Mouse (Mus musculus) monocyte, adult 5-6 weeks (primary cell): ENCODE measurements around the gene Tex38. TPM values are rescaled to one million over a fixed set of nuclear protein-coding genes. Genes with fewer than 3 reads are reported as not detected.

Source experiments
- ATAC-seq: fragments of 153-309, 156-312 bp; replicated peaks from 2 replicates; pipeline ENCODE4 v1.8.0; 2017; ENCODE audit warnings: mild to moderate bottlenecking; ENCODE audit not compliant: low TSS enrichment, insufficient number of reproducible peaks, severe bottlenecking, poor library complexity, low FRiP score
- total RNA-seq: library from RNA; stranded (forward); fragments of 200-1000, 200-491, 200-594 nt; gene quantifications from 3 replicates; pipeline ENCODE4 v1.2.3, GENCODE M21; 2017

The Tex38 gene
- total RNA-seq, 1 experiment from 2014 or later: not detected

DNA sequence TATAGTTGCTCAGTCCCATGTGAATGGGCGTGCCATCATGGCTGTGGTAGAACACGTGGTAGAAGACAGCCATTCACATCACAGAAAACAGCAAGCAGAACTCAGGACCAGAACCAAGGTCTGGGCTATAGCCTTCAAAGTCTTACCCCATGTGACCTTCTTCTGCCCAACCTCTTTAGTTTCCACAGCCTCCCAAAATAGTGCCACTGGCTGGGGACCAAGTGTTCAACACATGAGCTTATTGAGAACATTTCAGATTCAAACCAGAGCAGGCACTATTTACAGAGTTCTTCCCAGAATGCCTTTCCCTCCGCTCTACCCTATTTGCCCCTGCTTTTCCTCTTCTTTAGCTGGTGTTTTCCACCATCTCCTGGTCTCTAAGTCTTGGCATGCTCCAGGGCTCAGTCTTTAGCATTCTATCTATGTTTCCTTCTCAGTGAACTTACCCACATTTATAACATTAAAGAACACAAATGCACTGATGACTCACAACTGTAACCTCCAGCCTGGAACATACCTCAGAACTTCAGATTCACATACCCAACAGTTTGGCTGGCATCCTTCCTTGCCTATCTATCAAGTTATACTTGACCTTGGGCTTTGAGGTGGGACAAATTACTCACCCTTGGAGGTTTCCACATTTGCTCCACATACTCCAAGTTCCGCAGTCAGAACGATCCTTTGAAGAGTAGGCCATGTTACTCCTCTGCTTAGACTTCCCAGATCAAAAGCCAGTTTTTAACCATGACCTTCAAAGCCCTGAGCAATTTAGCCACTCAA, 1.4 kb upstream of the Tex38 start:
- no peak for ATAC-seq

DNA sequence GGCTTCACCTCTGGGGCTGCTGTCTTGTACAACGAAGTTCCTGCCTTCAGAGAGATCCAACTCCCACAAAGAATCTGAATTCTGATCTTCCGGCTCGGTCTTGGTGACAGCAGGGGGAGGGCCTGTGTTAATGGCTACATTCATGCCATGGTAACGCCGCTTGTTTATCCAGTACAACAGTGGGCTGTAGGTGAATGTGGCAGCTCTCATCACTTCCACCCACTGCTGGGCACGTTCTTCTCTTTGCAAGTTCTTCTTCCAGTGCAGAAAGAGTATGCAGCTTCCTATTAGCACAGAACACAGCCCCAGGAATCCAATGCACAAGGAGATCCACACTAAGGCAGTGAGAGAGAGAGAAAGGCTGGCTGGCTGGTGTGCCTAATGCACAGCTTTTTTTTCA, 549 bp downstream of the Tex38 start:
- ATAC-seq: no peak

DNA sequence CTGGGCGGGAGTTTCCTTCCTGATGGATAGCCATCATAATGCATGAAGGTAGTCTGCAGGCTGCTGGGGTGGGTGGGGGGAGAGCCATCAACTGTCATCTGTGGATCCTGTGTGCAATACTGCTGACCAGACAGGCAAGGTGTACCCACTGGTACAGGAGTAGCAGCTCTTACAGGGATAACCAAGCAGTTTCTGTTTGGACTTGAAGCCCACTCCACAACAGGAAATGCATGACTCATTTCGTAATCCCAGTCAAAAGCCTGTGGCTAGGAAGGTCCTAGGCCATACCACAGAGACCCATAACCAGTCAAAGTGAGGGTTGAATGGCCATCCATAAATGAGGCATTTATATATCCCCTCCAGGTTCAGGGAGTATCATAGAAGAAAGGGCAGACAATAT, 3.2 kb downstream of the Tex38 start:
- no peak for ATAC-seq

DNA sequence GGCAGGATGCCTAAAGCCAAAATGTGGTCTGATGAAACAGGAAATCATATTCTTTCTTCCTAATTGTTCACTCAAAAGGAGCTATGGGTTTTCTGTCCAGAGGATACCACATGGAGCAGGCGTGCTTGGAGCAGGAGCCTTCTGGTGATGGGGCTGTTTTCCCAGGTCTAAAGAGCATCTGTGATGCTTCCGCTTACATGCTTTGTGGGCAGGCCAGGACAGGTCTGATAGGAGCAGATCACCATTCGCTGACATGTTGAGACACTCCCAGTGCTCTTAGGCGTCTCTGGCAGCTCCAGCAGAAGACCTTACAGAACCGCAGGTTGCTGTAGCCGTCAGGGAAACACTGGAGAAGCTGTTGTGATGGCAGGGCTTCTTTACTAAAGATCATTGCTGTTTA, 5.8 kb downstream of the Tex38 start:
- ATAC-seq: no peak

DNA sequence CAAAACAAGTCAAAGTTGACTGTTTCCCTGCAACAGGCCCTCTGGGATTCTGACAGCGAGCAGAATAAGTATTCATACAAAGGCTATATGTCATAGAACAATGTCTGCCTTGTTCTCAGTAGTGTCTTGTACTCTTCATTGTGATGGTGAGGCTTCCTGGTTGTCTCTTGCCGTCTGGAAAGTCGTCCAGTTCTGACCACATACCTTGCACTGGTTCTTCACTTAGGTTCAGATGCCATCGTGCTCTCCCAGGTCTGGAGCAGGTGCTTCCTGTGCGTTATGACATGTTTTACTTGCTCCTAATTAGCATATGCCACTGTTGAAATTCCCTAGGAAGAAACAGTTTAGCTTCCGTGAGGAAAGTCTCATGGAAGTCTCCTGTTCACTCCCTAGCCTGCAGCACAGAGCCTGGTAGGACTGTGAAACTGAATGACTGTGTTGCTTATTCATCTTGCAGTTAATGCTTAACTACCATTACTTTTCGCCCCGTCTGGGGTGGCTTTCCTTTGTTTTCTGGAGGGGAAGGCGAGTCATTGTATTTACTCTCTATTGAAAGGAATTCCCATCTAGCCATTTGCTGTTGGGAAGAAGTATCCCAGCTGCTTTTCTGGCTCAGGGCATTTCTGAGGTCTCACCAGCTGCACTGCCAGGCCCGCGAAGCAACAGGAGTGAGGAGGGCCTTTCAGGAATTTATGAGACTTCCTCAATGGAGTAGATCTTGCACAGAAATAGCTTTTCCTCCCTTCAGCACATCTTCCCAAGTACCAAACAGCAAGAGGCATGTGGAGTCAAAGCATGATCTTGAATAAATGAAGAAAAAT, 13.0 kb downstream of the Tex38 start:
- no peak for ATAC-seq

DNA sequence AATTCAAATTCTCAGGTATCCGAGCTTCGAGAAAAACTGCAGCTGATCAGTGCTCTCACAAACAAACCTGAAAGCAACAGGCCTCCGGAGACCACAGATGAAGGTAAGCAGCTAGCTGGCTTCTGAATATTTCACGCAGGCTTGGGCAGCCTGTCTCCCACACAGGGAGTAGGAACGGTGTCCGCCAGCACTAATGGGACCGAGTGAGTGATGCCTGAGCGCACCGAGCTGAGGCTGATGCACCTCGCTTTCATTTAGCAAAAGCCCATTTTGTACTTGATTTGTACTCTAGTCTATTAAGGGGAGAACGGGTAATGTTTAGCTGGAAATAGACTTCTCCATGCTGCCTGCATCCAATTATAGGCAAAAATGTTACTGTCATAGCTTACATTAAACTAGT, 16.2 kb downstream of the Tex38 start:
- ATAC-seq: no peak

DNA sequence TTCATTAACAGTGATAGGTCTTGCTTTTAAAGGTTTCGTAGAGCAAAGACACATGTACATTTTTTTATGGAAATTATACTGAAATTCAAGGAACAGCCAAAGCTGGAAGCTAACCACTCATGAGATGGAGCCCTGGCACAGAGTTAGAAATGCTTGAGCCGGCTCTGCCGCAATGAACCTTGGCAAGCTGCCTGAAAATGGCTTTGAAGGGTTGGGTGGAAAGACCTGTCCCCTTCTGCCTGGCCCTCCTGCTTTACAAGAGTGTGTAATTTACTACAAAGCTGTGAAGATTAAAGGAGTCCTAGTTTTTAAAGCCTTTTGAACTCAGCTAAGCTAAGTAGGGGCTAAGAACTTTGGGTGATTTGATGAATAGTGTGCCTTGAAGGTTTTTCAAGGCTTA, 19.6 kb downstream of the Tex38 start:
- no peak for ATAC-seq

DNA sequence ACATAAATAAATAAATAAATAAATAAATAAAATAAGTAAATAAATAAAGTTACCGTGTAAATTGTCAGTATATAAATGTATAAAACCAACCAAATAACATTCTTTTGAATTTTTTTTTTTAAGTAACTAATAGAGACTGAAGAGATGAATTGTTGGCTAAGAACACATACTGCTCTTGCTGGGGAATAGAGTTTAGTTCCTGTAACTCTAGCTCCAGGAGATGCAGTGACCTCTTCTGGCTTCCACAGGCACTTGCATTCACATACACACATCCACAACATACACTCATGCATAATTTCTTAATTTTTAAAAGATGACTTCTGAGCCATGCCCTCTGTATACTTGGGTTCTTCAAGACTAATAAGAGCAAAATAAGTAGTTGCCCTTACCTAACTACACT, 26.0 kb downstream of the Tex38 start:
- ATAC-seq: no peak

DNA sequence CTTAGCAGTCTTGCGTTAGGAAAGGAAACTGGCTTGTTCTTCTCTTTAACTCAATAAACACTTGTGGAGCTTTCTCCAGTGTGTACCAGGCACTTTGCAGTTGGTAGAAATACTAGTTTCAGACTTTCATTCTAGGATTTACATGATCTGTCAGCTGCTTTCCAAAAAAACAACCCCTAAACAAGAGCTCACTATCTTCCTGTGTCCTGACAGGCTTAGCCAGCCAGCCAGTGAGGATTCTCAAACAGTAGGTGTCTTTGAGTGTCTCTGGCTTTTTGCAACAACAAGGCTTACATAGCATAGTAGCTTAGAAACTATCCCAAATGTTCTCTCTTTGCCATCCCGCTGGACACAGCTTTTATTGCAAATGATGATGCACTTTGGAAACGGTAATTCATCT, 26.7 kb downstream of the Tex38 start:
- ATAC-seq: no peak

DNA sequence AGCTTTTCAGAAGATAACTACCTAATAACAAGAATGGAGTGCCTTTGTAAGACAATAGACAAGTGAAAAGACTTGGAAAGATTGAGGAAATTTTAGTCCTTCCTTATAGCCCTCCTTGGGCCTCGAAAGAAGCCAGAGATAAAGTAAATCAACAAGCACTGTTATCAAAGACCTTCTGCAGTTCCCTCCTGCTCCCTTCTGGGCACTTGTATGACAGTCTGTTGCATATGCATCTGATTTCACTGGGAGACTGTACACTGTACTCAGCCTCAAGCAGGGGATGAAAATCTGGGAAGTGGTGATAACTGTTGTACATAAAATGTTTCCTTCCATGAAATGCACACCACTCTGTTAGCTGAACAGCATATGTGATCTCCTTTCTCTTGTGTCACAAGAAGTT, 31.5 kb downstream of the Tex38 start:
- ATAC-seq: no peak

DNA sequence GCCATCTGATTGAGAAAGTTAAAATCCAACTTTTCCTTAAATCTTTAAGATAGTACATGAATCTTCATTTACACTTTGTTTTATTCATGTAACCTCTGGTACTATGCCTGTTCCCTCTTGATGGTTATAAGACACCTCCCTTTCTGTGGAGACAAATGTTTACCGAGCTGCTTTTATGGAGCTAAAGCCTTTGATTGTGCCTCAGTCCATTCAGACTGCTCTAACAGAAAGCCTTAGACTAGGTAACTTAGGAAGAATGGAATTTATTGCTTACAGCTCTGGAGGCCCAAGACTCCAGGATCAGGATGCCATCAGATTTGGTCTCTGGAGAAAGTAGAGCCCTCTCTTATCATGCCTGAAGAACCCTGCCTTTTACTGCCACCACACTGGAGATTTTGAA, 32.6 kb downstream of the Tex38 start:
- ATAC-seq: no peak

DNA sequence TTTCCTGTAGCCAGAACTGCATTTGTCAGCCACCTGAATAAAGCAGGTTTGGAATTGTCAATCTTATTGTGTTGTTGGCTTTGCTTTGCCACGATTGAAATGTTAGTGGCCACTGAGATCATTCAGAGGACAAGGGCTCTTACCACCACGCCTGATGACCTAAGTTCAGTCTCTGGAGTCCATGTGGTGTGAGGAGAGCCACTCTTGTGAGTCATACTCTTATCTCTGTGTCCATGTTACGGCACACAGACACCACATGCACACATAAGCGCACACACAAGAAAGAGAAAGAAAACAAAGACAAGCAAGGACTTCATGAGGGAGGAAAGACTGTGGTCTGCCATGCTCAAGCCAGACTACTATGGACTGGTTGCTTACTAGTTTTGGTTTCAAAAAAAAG, 37.7 kb downstream of the Tex38 start:
- ATAC-seq: no peak

DNA sequence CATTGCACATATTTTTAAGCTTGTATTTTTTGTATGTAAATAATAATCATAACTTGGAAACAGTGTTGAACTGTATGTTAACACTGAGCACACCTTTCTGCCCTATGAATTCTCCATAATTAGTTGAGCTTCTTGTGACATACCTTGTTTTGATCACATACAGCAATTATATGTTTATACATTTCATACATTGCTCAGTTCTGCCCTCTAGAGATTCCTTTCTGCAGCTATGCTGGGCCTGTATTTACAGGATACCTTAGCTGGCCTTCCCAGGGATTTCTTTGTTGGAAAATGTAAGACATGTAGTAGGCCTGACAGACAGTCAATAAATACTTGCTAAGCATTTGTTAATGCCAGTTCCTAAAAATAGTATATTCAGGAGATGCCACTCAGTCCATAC, 38.2 kb downstream of the Tex38 start:
- ATAC-seq: no peak

DNA sequence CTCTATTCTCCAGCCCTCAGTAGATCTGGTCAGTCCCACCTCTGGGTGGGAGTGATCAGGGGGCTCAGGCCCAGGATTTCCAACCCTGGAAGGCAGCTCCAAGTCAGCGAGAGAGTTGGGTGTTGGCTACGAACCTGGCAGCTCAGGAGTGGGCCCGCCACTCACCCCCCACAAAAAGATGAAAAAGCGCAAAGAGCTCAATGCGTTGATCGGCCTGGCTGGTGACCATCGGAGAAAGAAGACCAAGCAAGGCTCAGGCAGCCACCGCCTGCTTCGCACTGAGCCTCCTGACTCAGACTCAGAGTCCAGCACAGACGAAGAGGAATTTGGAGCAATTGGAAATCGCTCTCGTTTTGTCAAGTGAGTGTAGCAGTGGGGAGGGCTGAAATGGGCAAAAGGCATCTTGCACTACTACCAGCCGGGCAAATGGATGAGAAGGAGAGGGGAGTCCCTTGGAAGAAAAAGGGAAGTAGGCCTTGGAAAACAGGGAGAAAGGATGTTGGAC, 42.3 kb downstream of the Tex38 start:
- no peak for ATAC-seq

DNA sequence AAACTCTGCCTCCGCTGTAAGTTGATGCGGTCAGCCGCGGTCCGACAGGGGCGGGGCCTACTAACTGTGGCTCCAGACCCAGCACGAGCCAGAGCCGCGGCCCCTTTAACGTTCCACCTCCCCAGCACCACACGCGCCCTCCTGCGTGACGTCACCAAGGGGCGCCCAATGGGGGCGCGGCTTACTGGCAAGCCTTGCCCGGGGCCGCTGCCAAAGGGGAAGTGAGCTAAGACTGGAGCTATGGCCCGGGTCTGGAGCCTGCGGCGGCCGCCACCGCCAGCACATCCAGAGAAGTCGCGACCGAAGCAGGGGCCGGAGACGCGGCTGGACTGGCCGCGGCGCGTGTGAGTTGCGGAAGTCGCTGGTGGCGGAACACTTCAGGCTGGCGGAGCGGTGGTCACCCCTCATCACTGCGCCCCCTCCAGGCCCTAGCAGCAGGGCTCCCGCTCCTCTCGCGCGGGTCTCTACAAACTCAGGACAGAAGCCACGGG, 43.2 kb downstream of the Tex38 start, which contains the start of gene Efcab14:
Efcab14 (plus strand) TSS at position 194 of the 491 bp plus-strand sequence.
- ATAC-seq: peak; percentile 96

DNA sequence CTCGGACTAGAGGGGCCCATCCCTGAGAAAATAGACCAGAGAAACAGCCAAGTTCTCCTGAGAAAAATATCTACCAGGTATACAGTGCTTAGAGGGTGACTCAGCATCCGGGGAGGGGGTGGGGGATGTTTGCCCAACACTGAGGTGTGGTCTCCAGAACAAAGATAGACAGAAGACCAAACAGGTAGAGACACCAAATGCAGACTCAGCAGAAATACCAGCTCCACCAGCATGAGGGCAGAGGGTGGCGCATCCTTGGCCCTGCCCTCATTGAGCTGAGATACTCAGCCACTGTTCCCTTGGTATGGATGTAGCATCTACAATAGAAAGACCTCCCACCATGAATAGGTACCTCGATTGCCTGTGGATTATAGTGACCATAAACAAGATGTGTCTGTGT, 46.0 kb downstream of the Tex38 start:
- ATAC-seq: no peak

DNA sequence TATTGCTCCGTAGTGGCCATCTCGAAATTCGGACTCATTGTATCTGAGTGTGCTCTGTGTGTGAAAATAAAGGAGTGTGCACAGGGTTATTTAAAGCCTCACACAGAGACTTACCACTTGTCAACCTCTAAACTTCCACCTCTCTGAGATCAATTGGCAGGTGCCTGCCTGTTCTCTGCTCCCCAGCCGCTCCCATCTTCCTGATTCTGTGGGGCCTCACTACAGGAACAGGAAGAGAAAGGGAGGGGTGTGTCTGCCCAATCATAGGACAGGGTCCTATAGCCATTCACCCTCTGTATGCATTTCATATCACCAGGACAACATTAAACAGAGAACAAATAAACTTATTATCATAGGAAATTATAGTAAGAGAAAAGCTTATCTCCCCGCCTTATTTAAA, 47.1 kb downstream of the Tex38 start:
- ATAC-seq: no peak

DNA sequence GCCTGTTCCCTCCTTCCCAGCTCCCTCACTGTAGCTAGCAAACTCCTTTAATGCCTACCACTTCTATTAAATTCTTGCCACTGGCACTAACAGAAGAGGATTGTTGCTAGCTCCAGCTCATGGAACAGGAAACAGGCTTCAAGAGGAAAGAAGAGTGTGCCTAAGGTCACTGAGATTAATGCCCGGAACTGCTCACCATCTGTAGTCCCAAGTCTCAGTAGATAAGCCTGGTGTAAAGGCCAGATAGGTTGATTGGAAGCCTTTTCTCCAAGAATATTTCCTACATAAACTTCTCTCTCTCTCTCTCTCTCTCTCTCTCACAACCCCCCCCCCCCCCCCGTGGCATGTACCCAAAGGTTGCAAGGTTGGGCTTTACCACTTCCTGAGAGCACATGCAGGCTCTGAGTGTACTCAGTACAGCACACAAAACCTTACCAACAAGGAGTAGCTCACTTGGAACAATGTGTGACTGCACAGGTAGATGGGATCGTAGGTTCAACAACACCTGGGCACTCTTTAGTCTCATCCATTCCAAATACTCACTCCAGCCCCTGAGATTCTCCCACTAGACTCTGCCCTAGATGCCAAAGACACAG, 48.5 kb downstream of the Tex38 start:
- no peak for ATAC-seq

DNA sequence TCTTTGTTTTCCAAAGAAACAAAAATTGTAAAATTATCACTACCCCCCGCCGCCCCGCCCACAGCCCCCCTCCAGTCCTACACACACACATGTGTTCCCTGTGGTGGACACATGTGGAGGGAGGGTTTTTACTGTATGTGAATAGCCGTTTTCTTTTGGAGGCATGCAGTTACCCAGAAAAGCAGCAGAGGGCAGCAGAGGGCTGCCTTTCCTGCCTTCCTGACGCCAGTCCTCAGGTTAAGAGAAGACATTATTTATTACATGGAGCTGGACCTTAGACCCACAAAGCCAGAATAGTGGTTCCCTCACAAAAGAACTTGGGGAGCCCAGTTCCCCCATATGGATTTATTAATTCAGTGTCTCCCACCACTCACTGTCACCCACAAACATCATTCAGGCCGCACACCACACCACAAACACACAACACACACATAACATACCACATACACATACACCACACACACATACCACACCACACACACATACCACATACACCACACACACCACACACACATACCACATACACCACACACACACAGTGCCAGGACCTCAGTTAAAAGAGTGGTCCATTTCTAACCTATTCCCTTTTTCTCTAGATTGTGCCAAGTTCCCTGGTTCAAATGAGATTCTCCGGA, 49.1 kb downstream of the Tex38 start:
- ATAC-seq: peak; percentile 87
